ENCODE assay signal across 11 mouse cellular contexts in the genomic region with DNA sequence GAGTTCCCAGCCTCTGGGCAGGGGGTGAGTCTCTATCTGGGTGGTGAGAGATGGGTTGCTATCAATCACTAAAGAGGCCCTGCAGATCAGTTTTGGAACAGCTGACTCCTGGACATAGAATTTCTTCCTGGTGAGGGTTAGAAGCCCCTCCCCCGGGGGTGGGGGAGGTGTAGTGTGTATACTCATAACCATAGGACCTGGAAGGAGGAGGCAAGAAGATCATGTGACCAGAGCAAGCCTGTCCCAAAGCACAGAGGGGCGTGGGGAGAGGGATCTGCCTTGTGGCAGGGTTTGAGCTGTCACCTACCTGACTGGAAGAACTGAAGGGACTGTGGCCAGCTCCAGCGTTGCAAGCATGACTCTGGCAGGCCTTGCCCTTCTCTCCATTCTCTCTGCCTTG. TPM values are rescaled to one million over a fixed set of nuclear protein-coding genes. Genes with fewer than 3 reads are reported as not detected.
DNase-seq lines count a peak whose midpoint lies in the region; ATAC-seq and TF ChIP-seq lines count a peak whose summit lies in the region.
"Had no signal": no experiment of that assay in that cellular context is flagged by ENCODE, and none has a peak within 500 bp of the region (broad histone marks: within the 10 kb centered on the region; RNA-seq: fewer than 3 reads in every experiment).

No protein-coding gene starts in this region.

- WGBS in heart, embryonic 15.5 days: 24% methylated on average over 3 of the region's 3 CpGs
- WGBS in forebrain, embryonic 13.5 days: 46% methylated on average over 3 of the region's 3 CpGs
- 39% methylated on average over 3 of the region's 3 CpGs for WGBS in midbrain, embryonic 13.5 days

- no peak for ATAC-seq in heart, embryonic 15.5 days (replicated peaks; ENCODE audit: insufficient number of reproducible peaks, insufficient read depth, low FRiP score, low read depth)
- 0 out of 2 replicates have a peak, but pooled peaks have one; percentile 10 for ATAC-seq in forebrain, embryonic 13.5 days
- ATAC-seq in midbrain, embryonic 13.5 days: peak; percentile 45; the same call in 1 of the 2 replicates

- in situ Hi-C loops in ES-E14 (cut with MboI; ENCODE audit: low sequenced_read_pairs in 2 of 2, unreplicated experiment in 2 of 2): no loop called here

- no peak overlapping the region for H3K4me2 ChIP-seq in heart, embryonic 15.5 days
- no peak overlapping the region for H3K4me2 ChIP-seq in forebrain, embryonic 13.5 days
- no peak overlapping the region for H3K4me2 ChIP-seq in midbrain, embryonic 13.5 days (replicated peaks)

- no peak for DNase-seq in heart, adult 18-20 months
- DNase-seq in ES-E14 (ENCODE audit: low read depth, low spot score): peak; percentile 40
- DNase-seq in frontal cortex, postnatal 10 days (ENCODE audit: low spot score in 2 of 2): no peak
- DNase-seq in gastrocnemius, postnatal 25 days: no peak
- DNase-seq in thymus, postnatal 0 days (ENCODE audit: low spot score): no peak
- DNase-seq: gastrocnemius, postnatal 10 days; lung, postnatal 14 days; thymus, postnatal 4 days had no signal

- no peak overlapping the region for H3K9ac ChIP-seq in heart, embryonic 15.5 days
- no peak overlapping the region; the same call in 1 of the 2 replicates for H3K9ac ChIP-seq in ES-E14 (ENCODE audit: insufficient read depth, low read depth, low read length, poor library complexity, severe bottlenecking)
- no peak overlapping the region for H3K9ac ChIP-seq in forebrain, embryonic 13.5 days
- H3K9ac ChIP-seq in midbrain, embryonic 13.5 days (replicated peaks): no peak overlapping the region

- no peak overlapping the region for H3K4me3 ChIP-seq in heart, embryonic 15.5 days
- no peak overlapping the region for H3K4me3 ChIP-seq in ES-E14 (ENCODE audit: insufficient read depth in 1 of 2, low read depth in 1 of 2, low read length in 2 of 2, poor library complexity in 1 of 2, severe bottlenecking in 1 of 2)
- no peak overlapping the region for H3K4me3 ChIP-seq in forebrain, embryonic 13.5 days
- no peak overlapping the region for H3K4me3 ChIP-seq in midbrain, embryonic 13.5 days (replicated peaks)

- H3K9me3 ChIP-seq in heart, embryonic 15.5 days (replicated peaks): no peaks in the 10 kb centered on the region
- no peaks in the 10 kb centered on the region for H3K9me3 ChIP-seq in ES-E14 (ENCODE audit: control insufficient read depth, insufficient read depth, low read depth, low read length)
- H3K9me3 ChIP-seq in forebrain, embryonic 13.5 days (replicated peaks): no peaks in the 10 kb centered on the region
- H3K9me3 ChIP-seq in midbrain, embryonic 13.5 days: no peaks in the 10 kb centered on the region

- H3K27me3 ChIP-seq in heart, embryonic 15.5 days: 0 out of 2 replicates have a peak, but pooled peaks cover 3% of the 10 kb centered on the region
- H3K27me3 ChIP-seq in forebrain, embryonic 13.5 days: no peaks in the 10 kb centered on the region
- no peaks in the 10 kb centered on the region for H3K27me3 ChIP-seq in midbrain, embryonic 13.5 days

- H3K36me3 ChIP-seq in heart, embryonic 15.5 days: no peaks in the 10 kb centered on the region
- H3K36me3 ChIP-seq in ES-E14 (ENCODE audit: control insufficient read depth, insufficient read depth, low read length, poor library complexity, severe bottlenecking): no peaks in the 10 kb centered on the region; the same call in 1 of the 2 replicates
- peaks cover 5% of the 10 kb centered on the region for H3K36me3 ChIP-seq in forebrain, embryonic 13.5 days (ENCODE audit: poor library complexity, severe bottlenecking)
- 0 out of 2 replicates have a peak, but pooled peaks cover 4% of the 10 kb centered on the region for H3K36me3 ChIP-seq in midbrain, embryonic 13.5 days

- peaks cover 4% of the 10 kb centered on the region; the same call in 1 of the 2 replicates for H3K4me1 ChIP-seq in heart, embryonic 15.5 days (replicated peaks)
- H3K4me1 ChIP-seq in ES-E14 (ENCODE audit: control insufficient read depth in 2 of 2, insufficient read depth in 2 of 2, low read length in 2 of 2, poor library complexity in 1 of 2): peaks cover 4 to 14% of the 10 kb centered on the region in 2 experiments; a peak in 3 of 4 replicates
- H3K4me1 ChIP-seq in forebrain, embryonic 13.5 days: peaks cover 13% of the 10 kb centered on the region
- H3K4me1 ChIP-seq in midbrain, embryonic 13.5 days (replicated peaks): peaks cover 14% of the 10 kb centered on the region

- peak overlapping the region; percentile 46 for H3K27ac ChIP-seq in heart, embryonic 15.5 days
- H3K27ac ChIP-seq in ES-E14 (ENCODE audit: insufficient read depth, low read depth, low read length, poor library complexity, severe bottlenecking): peak overlapping the region; percentile 63; the same call in 1 of the 2 replicates
- peak overlapping the region; percentile 45; the same call in 1 of the 2 replicates for H3K27ac ChIP-seq in forebrain, embryonic 13.5 days
- no peak overlapping the region for H3K27ac ChIP-seq in midbrain, embryonic 13.5 days

TF ChIP-seq in ES-E14, 5 proteins besides CTCF, POLR2A, EP300 and RAD21:
- TF ChIP-seq CHD2 (IDR thresholded peaks at IDR 0.05; ENCODE audit: low read depth, low read length) (0 out of 2 replicates have a peak, but pooled peaks have one; percentile 12), HCFC1 (IDR thresholded peaks at IDR 0.05; ENCODE audit: borderline replicate concordance, insufficient read depth, low read length) (no peak), ZC3H11A (IDR thresholded peaks at IDR 0.05; ENCODE audit: borderline replicate concordance, low read depth, low read length) (no peak), ZNF384 (IDR thresholded peaks at IDR 0.05; ENCODE audit: low read depth, low read length) (no peak), MAFK (IDR thresholded peaks at IDR 0.05; ENCODE audit: insufficient read depth, low read depth, low read length) (no peak)

RNA-seq across cellular contexts. Expression of a gene that starts 18.1 kb away (rescaled TPM):
- 39.3 and 40.3 TPM in 2 replicates for polyA plus RNA-seq in heart, embryonic 15.5 days (2015; fragmentation: Nextera tagmentation; extraction: Ambion mirVana)
- 10 to 100 TPM; 28.0 to 30.3 TPM for total RNA-seq in heart, adult 18-20 months (2021)
- 17.3 and 28.3 TPM in 2 replicates for total RNA-seq in ES-E14 (2012; rRNA removed)
- polyA plus RNA-seq in forebrain, embryonic 13.5 days (2015; fragmentation: Nextera tagmentation; extraction: Ambion mirVana): 56.4 and 57.3 TPM in 2 replicates
- polyA plus RNA-seq in midbrain, embryonic 13.5 days (2015; fragmentation: Nextera tagmentation; extraction: Ambion mirVana): 47.9 and 52.4 TPM in 2 replicates
- 10 to 100 TPM; 22.8 to 24.6 TPM for total RNA-seq in gastrocnemius, postnatal 25 days (2021)
- polyA plus RNA-seq in thymus, postnatal 0 days (2015; fragmentation: Nextera tagmentation; extraction: Ambion mirVana): 64.3 and 71.9 TPM in 2 replicates

RNA-seq across cellular contexts. Expression of a gene that starts 35.9 kb away (rescaled TPM):
- polyA plus RNA-seq in heart, embryonic 15.5 days (2015; fragmentation: Nextera tagmentation; extraction: Ambion mirVana): 30.0 and 32.1 TPM in 2 replicates
- 10 to 100 TPM; 22.0 to 25.2 TPM for total RNA-seq in heart, adult 18-20 months (2021)
- total RNA-seq in ES-E14 (2012; rRNA removed): 5.4 and 5.7 TPM in 2 replicates
- 39.4 and 40.6 TPM in 2 replicates for polyA plus RNA-seq in forebrain, embryonic 13.5 days (2015; fragmentation: Nextera tagmentation; extraction: Ambion mirVana)
- 49.2 and 50.2 TPM in 2 replicates for polyA plus RNA-seq in midbrain, embryonic 13.5 days (2015; fragmentation: Nextera tagmentation; extraction: Ambion mirVana)
- total RNA-seq in gastrocnemius, postnatal 25 days (2021): 10 to 100 TPM; 11.6 to 12.5 TPM
- 30.9 and 31.9 TPM in 2 replicates for polyA plus RNA-seq in thymus, postnatal 0 days (2015; fragmentation: Nextera tagmentation; extraction: Ambion mirVana)

RNA-seq across cellular contexts. Expression of a gene that starts 59.4 kb away (rescaled TPM):
- 9.9 and 14.7 TPM in 2 replicates for polyA plus RNA-seq in heart, embryonic 15.5 days (2015; fragmentation: Nextera tagmentation; extraction: Ambion mirVana)
- total RNA-seq in heart, adult 18-20 months (2021): 10 to 100 TPM; 11.0 TPM
- total RNA-seq in ES-E14 (2012; rRNA removed): 11.7 and 15.4 TPM in 2 replicates
- polyA plus RNA-seq in forebrain, embryonic 13.5 days (2015; fragmentation: Nextera tagmentation; extraction: Ambion mirVana): 25.9 and 29.8 TPM in 2 replicates
- polyA plus RNA-seq in midbrain, embryonic 13.5 days (2015; fragmentation: Nextera tagmentation; extraction: Ambion mirVana): 25.9 and 28.4 TPM in 2 replicates
- 1 to 10 TPM; 4.0 to 4.2 TPM for total RNA-seq in gastrocnemius, postnatal 25 days (2021)
- polyA plus RNA-seq in thymus, postnatal 0 days (2015; fragmentation: Nextera tagmentation; extraction: Ambion mirVana): 26.9 and 30.7 TPM in 2 replicates
